Mouse (Mus musculus) brain, embryonic 14.5 days (tissue): ENCODE results near the gene Arid2.

Source experiments
- CTCF ChIP-seq: fragments of 200-500 bp; IDR thresholded peaks from 2 replicates; pipeline ENCODE4 v1.5.1; 2012; ENCODE audit warnings: inconsistent platforms, mild to moderate bottlenecking, moderate library complexity, borderline replicate concordance; ENCODE audit not compliant: insufficient read depth, insufficient read length; ENCODE audit errors: extremely low read depth
- POLR2A ChIP-seq: fragments of 200-500 bp; IDR thresholded peaks from 2 replicates; pipeline ENCODE4 v1.6.1; 2012; ENCODE audit warnings: mild to moderate bottlenecking, inconsistent platforms, borderline replicate concordance; ENCODE audit not compliant: poor library complexity, insufficient read depth, insufficient read length, severe bottlenecking; ENCODE audit errors: extremely low read depth

- no peak for TF ChIP-seq CTCF
- TF ChIP-seq POLR2A, result no peak
Observed at GRCm38 (mm10) chr15:96418161-96418560, 130.8 kb downstream of the Arid2 start.
